Mouse (Mus musculus) neural tube, embryonic 11.5 days (tissue): ENCODE data around the gene Pard3b. TPM values are rescaled to one million over a fixed set of nuclear protein-coding genes. Genes with fewer than 3 reads are reported as not detected.

Experiments
- ATAC-seq: fragments of 200-750 bp; cut with Nextera tagmentation; 2 replicates; pipeline ENCODE4 v1.8.0; 2017; ENCODE audit warnings: moderate number of reproducible peaks, mild to moderate bottlenecking, moderate TSS enrichment, moderate library complexity; ENCODE audit not compliant: insufficient read depth, low FRiP score, low TSS enrichment
- DNase-seq: peaks from one replicate; pipeline ENCODE4 v3.0.0-alpha.2; 2015; ENCODE audit warnings: low spot score
- H3K27ac ChIP-seq: fragments of 300-500 bp; sonication (generic); 2 replicates; pipeline ENCODE4 v1.5.1; 2014; ENCODE audit warnings: low read depth, mild to moderate bottlenecking, low read length
- H3K27me3 ChIP-seq: fragments of 300-500 bp; sonication (generic); 2 replicates; pipeline ENCODE4 v1.6.1; 2014; ENCODE audit warnings: mild to moderate bottlenecking, low read length, mixed read lengths; ENCODE audit not compliant: control insufficient read depth, insufficient read depth
- H3K36me3 ChIP-seq: fragments of 300-500 bp; sonication (generic); 2 replicates; pipeline ENCODE4 v1.6.1; 2014; ENCODE audit warnings: mild to moderate bottlenecking, low read length, moderate library complexity, mixed read lengths; ENCODE audit not compliant: control insufficient read depth, insufficient read depth
- H3K4me1 ChIP-seq: fragments of 300-500 bp; sonication (generic); 2 replicates; pipeline ENCODE4 v1.6.1; 2014; ENCODE audit warnings: low read length, mixed read lengths; ENCODE audit not compliant: control insufficient read depth, insufficient read depth
- H3K4me2 ChIP-seq: fragments of 300-500 bp; sonication (generic); 2 replicates; pipeline ENCODE4 v1.6.1; 2014; ENCODE audit warnings: low read depth, mild to moderate bottlenecking, moderate library complexity
- H3K4me3 ChIP-seq: fragments of 300-500 bp; sonication (generic); 2 replicates; pipeline ENCODE4 v1.5.1; 2014; ENCODE audit warnings: low read depth, low read length
- H3K9ac ChIP-seq: fragments of 300-500 bp; sonication (generic); 2 replicates; pipeline ENCODE4 v1.6.1; 2014; ENCODE audit warnings: mild to moderate bottlenecking, low read length
- H3K9me3 ChIP-seq: fragments of 300-500 bp; sonication (generic); 2 replicates; pipeline ENCODE4 v1.6.1; 2016; ENCODE audit warnings: low read length; ENCODE audit not compliant: control insufficient read depth
- WGBS: fragments of 180-500 bp; shearing (Covaris S2); extraction: QIAGEN DNeasy Blood & Tissue Kit; methylation state at CpG from one replicate; pipeline ENCODE4 v1.1.7; 2014; 5-methylcytosine and 5-hydroxymethylcytosine counted together
- polyA plus RNA-seq: library from polyadenylated mRNA; unstranded; fragments of >200 nt; fragmentation: Nextera tagmentation; extraction: Ambion mirVana; gene quantifications from 2 replicates; pipeline ENCODE4 v1.2.1, GENCODE M21; 2014

The Pard3b gene
- polyA plus RNA-seq, 1 experiment from 2014 or later = 12.6 TPM

GRCm38 (mm10) chr1:62348371-62348770 is 709.7 kb downstream of the Pard3b start:
- WGBS = 92% methylated on average over 4 of the region's 4 CpGs
- Histone ChIP-seq H3K27me3 (no peaks in the 10 kb centered on the region), H3K36me3 (no peaks in the 10 kb centered on the region), H3K9me3 (no peaks in the 10 kb centered on the region), H3K27ac (no peak overlapping the region), H3K4me2 (no peak overlapping the region), H3K4me3 (no peak overlapping the region), H3K4me1 (no peaks in the 10 kb centered on the region), H3K9ac (no peak overlapping the region)
- ATAC-seq (no peak), DNase-seq (no peak)

GRCm38 (mm10) chr1:62355496-62355895 is 716.9 kb downstream of the Pard3b start:
- Histone ChIP-seq H3K9ac (no peak overlapping the region), H3K4me3 (no peak overlapping the region), H3K4me1 (no peaks in the 10 kb centered on the region), H3K9me3 (no peaks in the 10 kb centered on the region), H3K27ac (no peak overlapping the region), H3K27me3 (no peaks in the 10 kb centered on the region), H3K4me2 (no peak overlapping the region), H3K36me3 (no peaks in the 10 kb centered on the region)
- 52% methylated on average over 4 of the region's 4 CpGs for WGBS
- no peak for DNase-seq
- ATAC-seq = no peak

- H3K27me3 ChIP-seq = no peaks in the 10 kb centered on the region
- no peak overlapping the region for H3K9ac ChIP-seq
- no peaks in the 10 kb centered on the region for H3K36me3 ChIP-seq
- peak; percentile 18 for DNase-seq
- H3K4me1 ChIP-seq = no peaks in the 10 kb centered on the region
- 72% methylated on average over 7 of the region's 7 CpGs for WGBS
- no peak for ATAC-seq
- no peak overlapping the region for H3K4me3 ChIP-seq
- H3K27ac ChIP-seq = no peak overlapping the region
- no peaks in the 10 kb centered on the region for H3K9me3 ChIP-seq
- H3K4me2 ChIP-seq = no peak overlapping the region
Observed at GRCm38 (mm10) chr1:62374427-62375050, 735.9 kb downstream of the Pard3b start.

GRCm38 (mm10) chr1:62378335-62378734 is 739.7 kb downstream of the Pard3b start:
- Histone ChIP-seq H3K27ac (no peak overlapping the region), H3K36me3 (no peaks in the 10 kb centered on the region), H3K9me3 (no peaks in the 10 kb centered on the region), H3K4me3 (no peak overlapping the region), H3K4me2 (no peak overlapping the region), H3K9ac (no peak overlapping the region), H3K4me1 (no peaks in the 10 kb centered on the region), H3K27me3 (no peaks in the 10 kb centered on the region)
- DNase-seq (no peak), ATAC-seq (no peak)
- WGBS = 84% methylated on average over 4 of the region's 4 CpGs

GRCm38 (mm10) chr1:62382807-62383514 is 744.3 kb downstream of the Pard3b start:
- ATAC-seq (no peak), DNase-seq (peak; percentile 20)
- Histone ChIP-seq H3K4me3 (no peak overlapping the region), H3K27ac (no peak overlapping the region), H3K4me2 (no peak overlapping the region), H3K9me3 (no peaks in the 10 kb centered on the region), H3K36me3 (no peaks in the 10 kb centered on the region), H3K4me1 (no peaks in the 10 kb centered on the region), H3K9ac (no peak overlapping the region), H3K27me3 (no peaks in the 10 kb centered on the region)
- WGBS = 47% methylated on average over 14 of the region's 14 CpGs

- 52% methylated on average over 1 of the region's 1 CpGs for WGBS
- Histone ChIP-seq H3K4me2 (no peak overlapping the region), H3K9me3 (no peaks in the 10 kb centered on the region), H3K4me1 (no peaks in the 10 kb centered on the region), H3K27me3 (no peaks in the 10 kb centered on the region), H3K36me3 (no peaks in the 10 kb centered on the region), H3K9ac (no peak overlapping the region), H3K4me3 (no peak overlapping the region), H3K27ac (no peak overlapping the region)
- no peak for ATAC-seq
- DNase-seq = no peak
Observed at GRCm38 (mm10) chr1:62384241-62384640, 745.6 kb downstream of the Pard3b start.

GRCm38 (mm10) chr1:62388013-62388412 is 749.4 kb downstream of the Pard3b start:
- Histone ChIP-seq H3K36me3 (no peaks in the 10 kb centered on the region), H3K4me3 (no peak overlapping the region), H3K9ac (no peak overlapping the region), H3K4me1 (no peaks in the 10 kb centered on the region), H3K4me2 (no peak overlapping the region), H3K27ac (no peak overlapping the region), H3K9me3 (no peaks in the 10 kb centered on the region), H3K27me3 (no peaks in the 10 kb centered on the region)
- WGBS = 84% methylated on average over 4 of the region's 4 CpGs
- ATAC-seq (no peak), DNase-seq (no peak)

- peaks cover 1% of the 10 kb centered on the region; the same call in 1 of the 2 replicates for H3K4me1 ChIP-seq
- H3K9me3 ChIP-seq = no peaks in the 10 kb centered on the region
- H3K27ac ChIP-seq = no peak overlapping the region
- no peaks in the 10 kb centered on the region for H3K36me3 ChIP-seq
- 52% methylated on average over 4 of the region's 4 CpGs for WGBS
- ATAC-seq = no peak
- no peak overlapping the region for H3K4me3 ChIP-seq
- no peaks in the 10 kb centered on the region for H3K27me3 ChIP-seq
- H3K4me2 ChIP-seq = no peak overlapping the region
- H3K9ac ChIP-seq = no peak overlapping the region
- no peak for DNase-seq
Observed at GRCm38 (mm10) chr1:62392863-62393262, 754.2 kb downstream of the Pard3b start.

- Histone ChIP-seq H3K27me3 (no peaks in the 10 kb centered on the region), H3K27ac (no peak overlapping the region), H3K9me3 (no peaks in the 10 kb centered on the region), H3K9ac (no peak overlapping the region), H3K36me3 (no peaks in the 10 kb centered on the region), H3K4me1 (peaks cover 3% of the 10 kb centered on the region; the same call in 1 of the 2 replicates), H3K4me3 (no peak overlapping the region), H3K4me2 (no peak overlapping the region)
- ATAC-seq (no peak), DNase-seq (no peak)
- 92% methylated on average over 3 of the region's 3 CpGs for WGBS
Observed at GRCm38 (mm10) chr1:62394555-62394954, 755.9 kb downstream of the Pard3b start.
